Mouse (Mus musculus) MEL (cell line): Measurements from ENCODE around the gene Fam210b. TPM values are rescaled to one million over a fixed set of nuclear protein-coding genes. Genes with fewer than 3 reads are reported as not detected.

ENCODE experiments used
- DNase-seq: peaks from one replicate; pipeline ENCODE4 v3.0.0; 2011; ENCODE audit warnings: low read depth, low spot score
- H3K27ac ChIP-seq: 2 replicates; pipeline ENCODE4 v1.5.1; 2012; ENCODE audit warnings: low read depth, mild to moderate bottlenecking, control low read depth, low read length, moderate library complexity; ENCODE audit not compliant: control insufficient read depth
- H3K27me3 ChIP-seq, 2 experiments: fragments of 150-350 bp in 1 of 2; sonication (generic) in 1 of 2; 2 replicates each; pipeline ENCODE4 v1.6.1; 2012; ENCODE audit warnings: low read length in 2 of 2, mild to moderate bottlenecking in 2 of 2, improper control_type of control experiment in 1 of 2, moderate library complexity in 1 of 2; ENCODE audit not compliant: insufficient read depth in 2 of 2, control insufficient read depth in 1 of 2
- H3K36me3 ChIP-seq, 2 experiments: 2 replicates each; pipeline ENCODE4 v1.6.1; 2012 to 2014; ENCODE audit warnings: low read length in 2 of 2, improper control_type of control experiment in 1 of 2, inconsistent platforms in 1 of 2, mild to moderate bottlenecking in 1 of 2; ENCODE audit not compliant: insufficient read depth in 2 of 2, control insufficient read depth in 1 of 2
- H3K4me1 ChIP-seq, 2 experiments: fragments of 150-350 bp in 1 of 2; sonication (generic) in 1 of 2; 2 replicates each; pipeline ENCODE4 v1.6.1; 2012; ENCODE audit warnings: low read length in 2 of 2, improper control_type of control experiment in 1 of 2, mild to moderate bottlenecking in 1 of 2; ENCODE audit not compliant: insufficient read depth in 2 of 2, control insufficient read depth in 1 of 2
- H3K4me3 ChIP-seq, 2 experiments: fragments of 150-350 bp in 1 of 2; sonication (generic) in 1 of 2; 2 replicates each; pipeline ENCODE4 v1.5.1; 2012; ENCODE audit warnings: low read depth in 2 of 2, low read length in 2 of 2, mild to moderate bottlenecking in 2 of 2, moderate library complexity in 2 of 2, control low read depth in 1 of 2, improper control_type of control experiment in 1 of 2; ENCODE audit not compliant: control insufficient read depth in 1 of 2, insufficient read depth in 1 of 2
- H3K79me2 ChIP-seq: 2 replicates; pipeline ENCODE4 v1.6.1; 2012; ENCODE audit warnings: mild to moderate bottlenecking, low read length, moderate library complexity; ENCODE audit not compliant: control insufficient read depth, poor library complexity, insufficient read depth
- H3K9ac ChIP-seq: 2 replicates; pipeline ENCODE4 v1.6.1; 2012; ENCODE audit warnings: low read depth, mild to moderate bottlenecking, control low read depth, low read length, moderate library complexity; ENCODE audit not compliant: control insufficient read depth, poor library complexity, severe bottlenecking
- H3K9me3 ChIP-seq: fragments of 150-350 bp; sonication (generic); replicated peaks from 2 replicates; pipeline ENCODE4 v1.6.1; 2012; ENCODE audit warnings: mild to moderate bottlenecking, low read length, improper control_type of control experiment, moderate library complexity; ENCODE audit not compliant: insufficient read depth
- BHLHE40 ChIP-seq: IDR thresholded peaks from 2 replicates; pipeline ENCODE4 v1.6.1; 2012; ENCODE audit warnings: low read depth, mild to moderate bottlenecking, inconsistent platforms, low read length, improper control_type of control experiment, borderline replicate concordance
- CHD2 ChIP-seq: IDR thresholded peaks from 2 replicates; pipeline ENCODE4 v1.6.1; 2011; ENCODE audit warnings: low read length, improper control_type of control experiment
- CTCF ChIP-seq, 3 experiments: IDR thresholded peaks in 2 of 3; conservative IDR thresholded peaks in 1 of 3; 2 replicates each; pipeline ENCODE4 v1.5.1; 2011 to 2012; ENCODE audit warnings: low read length in 3 of 3, low read depth in 2 of 3, mild to moderate bottlenecking in 2 of 3, improper control_type of control experiment in 1 of 3, inconsistent platforms in 1 of 3, mixed read lengths in 1 of 3, moderate library complexity in 1 of 3; ENCODE audit not compliant: control insufficient read depth in 1 of 3, insufficient read depth in 1 of 3, poor library complexity in 1 of 3, severe bottlenecking in 1 of 3
- E2F4 ChIP-seq: IDR thresholded peaks from 2 replicates; pipeline ENCODE4 v1.6.1; 2011; ENCODE audit warnings: low read depth, low read length, improper control_type of control experiment, borderline replicate concordance
- ELF1 ChIP-seq: IDR thresholded peaks from 2 replicates; pipeline ENCODE4 v1.6.1; 2014; ENCODE audit warnings: low read depth, mild to moderate bottlenecking, inconsistent platforms, low read length, improper control_type of control experiment, moderate library complexity
- ETS1 ChIP-seq: IDR thresholded peaks from 2 replicates; pipeline ENCODE4 v1.6.1; 2012; ENCODE audit warnings: low read depth, mild to moderate bottlenecking, inconsistent platforms, low read length, improper control_type of control experiment, moderate library complexity
- GATA1 ChIP-seq: IDR thresholded peaks from 2 replicates; pipeline ENCODE4 v1.6.1; 2011; ENCODE audit warnings: low read depth, low read length, improper control_type of control experiment
- HCFC1 ChIP-seq: IDR thresholded peaks from 2 replicates; pipeline ENCODE4 v1.6.1; 2012; ENCODE audit warnings: low read depth, mild to moderate bottlenecking, inconsistent platforms, low read length, improper control_type of control experiment, moderate library complexity
- MAFK ChIP-seq: IDR thresholded peaks from 2 replicates; pipeline ENCODE4 v1.6.1; 2011; ENCODE audit warnings: low read depth, mild to moderate bottlenecking, low read length, improper control_type of control experiment, borderline replicate concordance
- MAX ChIP-seq: IDR thresholded peaks from 2 replicates; pipeline ENCODE4 v1.6.1; 2011; ENCODE audit warnings: low read length, improper control_type of control experiment
- MAZ ChIP-seq: IDR thresholded peaks from 2 replicates; pipeline ENCODE4 v1.6.1; 2012; ENCODE audit warnings: low read depth, mild to moderate bottlenecking, inconsistent platforms, low read length, improper control_type of control experiment
- MEF2A ChIP-seq: IDR thresholded peaks from 2 replicates; pipeline ENCODE4 v1.6.1; 2014; ENCODE audit warnings: low read depth, mild to moderate bottlenecking, inconsistent platforms, low read length, improper control_type of control experiment; ENCODE audit not compliant: poor library complexity, insufficient replicate concordance, severe bottlenecking; ENCODE audit errors: extremely low read depth
- MYC ChIP-seq: IDR thresholded peaks from 2 replicates; pipeline ENCODE4 v1.6.1; 2011; ENCODE audit warnings: low read depth, mild to moderate bottlenecking, low read length, improper control_type of control experiment, moderate library complexity
- NELFE ChIP-seq: IDR thresholded peaks from 2 replicates; pipeline ENCODE4 v1.6.1; 2011; ENCODE audit warnings: low read depth, low read length, improper control_type of control experiment
- NRF1 ChIP-seq: IDR thresholded peaks from 2 replicates; pipeline ENCODE4 v1.6.1; 2014; ENCODE audit warnings: low read depth, mild to moderate bottlenecking, inconsistent platforms, low read length, improper control_type of control experiment, moderate library complexity; ENCODE audit not compliant: poor library complexity, insufficient read depth, severe bottlenecking
- POLR2A ChIP-seq, 2 experiments: IDR thresholded peaks; 2 replicates each; pipeline ENCODE4 v1.6.1; 2011 to 2012; ENCODE audit warnings: low read length in 2 of 2, mild to moderate bottlenecking in 2 of 2, control low read depth in 1 of 2, improper control_type of control experiment in 1 of 2, low read depth in 1 of 2, moderate library complexity in 1 of 2; ENCODE audit not compliant: control insufficient read depth in 1 of 2, insufficient read depth in 1 of 2, poor library complexity in 1 of 2
- POLR2AphosphoS5 ChIP-seq: IDR thresholded peaks from 2 replicates; pipeline ENCODE4 v1.6.1; 2012; ENCODE audit warnings: low read depth, borderline replicate concordance, mild to moderate bottlenecking, inconsistent platforms, low read length, moderate library complexity, mixed read lengths
- RAD21 ChIP-seq: IDR thresholded peaks from 2 replicates; pipeline ENCODE4 v1.6.1; 2011; ENCODE audit warnings: mild to moderate bottlenecking, low read depth, low read length, improper control_type of control experiment
- USF1 ChIP-seq: IDR thresholded peaks from 2 replicates; pipeline ENCODE4 v1.6.1; 2014; ENCODE audit warnings: low read depth, mild to moderate bottlenecking, inconsistent platforms, low read length, improper control_type of control experiment, moderate library complexity
- ZKSCAN1 ChIP-seq: IDR thresholded peaks from 2 replicates; pipeline ENCODE4 v1.6.1; 2012; ENCODE audit warnings: low read depth, mild to moderate bottlenecking, inconsistent platforms, low read length, improper control_type of control experiment, moderate library complexity
- polyA plus RNA-seq, 2 experiments: library from polyadenylated mRNA; stranded (reverse) in 1 of 2; unstranded in 1 of 2; fragments of >175 nt in 1 of 2; fragments of >200 nt in 1 of 2; gene quantifications; 2 replicates each; pipeline versions ENCODE4 v1.2.1 to v1.2.4; 2012; ENCODE audit warnings: low replicate concordance in 2 of 2, low read depth in 1 of 2; ENCODE audit not compliant: insufficient read length in 2 of 2, insufficient read depth in 1 of 2, missing spikeins in 1 of 2
- total RNA-seq: library from RNA; depleted of rRNA; stranded (reverse); fragments of 300-350 nt; gene quantifications from 2 replicates; pipeline ENCODE4 v1.2.3, GENCODE M21; 2012

Gene Fam210b
- total and polyA plus RNA-seq, 3 experiments: 3.5 to 11.4 TPM; not detected in 1

GRCm38 (mm10) chr2:172381898-172382297, 36.5 kb downstream of the Fam210b start:
- no peak for DNase-seq
- Histone ChIP-seq H3K4me3 (no peak overlapping the region), H3K36me3 (peaks cover 0 to 9% of the 10 kb centered on the region in 2 experiments; a peak in 2 of 4 replicates), H3K27ac (no peak overlapping the region), H3K9ac (no peak overlapping the region), H3K4me1 (no peaks in the 10 kb centered on the region), H3K27me3 (no peaks in the 10 kb centered on the region), H3K79me2 (no peaks in the 10 kb centered on the region; the same call in 1 of the 2 replicates), H3K9me3 (no peaks in the 10 kb centered on the region)
- TF ChIP-seq MAFK (no peak), POLR2A (IDR thresholded peaks at IDR 0.05; ENCODE audit: control insufficient read depth in 1 of 2, insufficient read depth in 1 of 2, low read depth in 1 of 2, low read length in 2 of 2, poor library complexity in 1 of 2) (0 out of 4 replicates have a peak, but pooled peaks of 1 of the 2 experiments have one; percentile 6)

- Histone ChIP-seq H3K9ac (no peak overlapping the region), H3K27ac (no peak overlapping the region), H3K4me3 (no peak overlapping the region), H3K36me3 (no peaks in the 10 kb centered on the region), H3K27me3 (no peaks in the 10 kb centered on the region), H3K9me3 (no peaks in the 10 kb centered on the region), H3K4me1 (no peaks in the 10 kb centered on the region), H3K79me2 (no peaks in the 10 kb centered on the region)
- TF ChIP-seq HCFC1 (no peak), ETS1 (no peak), MEF2A (no peak), POLR2AphosphoS5 (no peak), BHLHE40 (no peak), ZKSCAN1 (no peak), MYC (no peak), MAZ (no peak), E2F4 (no peak)
- no peak for DNase-seq
Observed at GRCm38 (mm10) chr2:172384715-172385114, 39.4 kb downstream of the Fam210b start.

GRCm38 (mm10) chr2:172390341-172390740, 45.0 kb downstream of the Fam210b start:
- no peak for TF ChIP-seq NELFE
- TF ChIP-seq USF1: no peak
- TF ChIP-seq NRF1: no peak
- TF ChIP-seq ELF1: no peak
- no peak for TF ChIP-seq CTCF (IDR thresholded peaks at IDR 0.05 in 2 of 3, conservative IDR thresholded peaks at IDR 0.05 in 1 of 3; ENCODE audit: control insufficient read depth in 1 of 3, insufficient read depth in 1 of 3, low read depth in 2 of 3, low read length in 3 of 3, poor library complexity in 1 of 3, severe bottlenecking in 1 of 3)
- TF ChIP-seq MAX: no peak
- TF ChIP-seq RAD21: no peak
- TF ChIP-seq CHD2: no peak
- TF ChIP-seq GATA1: no peak
- no peak overlapping the region for H3K27ac ChIP-seq
- peaks cover 0 to 6% of the 10 kb centered on the region in 2 experiments; a peak in 2 of 4 replicates for H3K4me1 ChIP-seq
- no peaks in the 10 kb centered on the region for H3K79me2 ChIP-seq
- H3K27me3 ChIP-seq: no peaks in the 10 kb centered on the region
- H3K4me3 ChIP-seq: no peak overlapping the region
- H3K9ac ChIP-seq: no peak overlapping the region
- DNase-seq: no peak
- H3K9me3 ChIP-seq: no peaks in the 10 kb centered on the region
- H3K36me3 ChIP-seq: peaks cover 0 to 5% of the 10 kb centered on the region in 2 experiments; a peak in 2 of 4 replicates
